9 mouse cellular contexts compared by ENCODE assay signal in the genomic region with DNA sequence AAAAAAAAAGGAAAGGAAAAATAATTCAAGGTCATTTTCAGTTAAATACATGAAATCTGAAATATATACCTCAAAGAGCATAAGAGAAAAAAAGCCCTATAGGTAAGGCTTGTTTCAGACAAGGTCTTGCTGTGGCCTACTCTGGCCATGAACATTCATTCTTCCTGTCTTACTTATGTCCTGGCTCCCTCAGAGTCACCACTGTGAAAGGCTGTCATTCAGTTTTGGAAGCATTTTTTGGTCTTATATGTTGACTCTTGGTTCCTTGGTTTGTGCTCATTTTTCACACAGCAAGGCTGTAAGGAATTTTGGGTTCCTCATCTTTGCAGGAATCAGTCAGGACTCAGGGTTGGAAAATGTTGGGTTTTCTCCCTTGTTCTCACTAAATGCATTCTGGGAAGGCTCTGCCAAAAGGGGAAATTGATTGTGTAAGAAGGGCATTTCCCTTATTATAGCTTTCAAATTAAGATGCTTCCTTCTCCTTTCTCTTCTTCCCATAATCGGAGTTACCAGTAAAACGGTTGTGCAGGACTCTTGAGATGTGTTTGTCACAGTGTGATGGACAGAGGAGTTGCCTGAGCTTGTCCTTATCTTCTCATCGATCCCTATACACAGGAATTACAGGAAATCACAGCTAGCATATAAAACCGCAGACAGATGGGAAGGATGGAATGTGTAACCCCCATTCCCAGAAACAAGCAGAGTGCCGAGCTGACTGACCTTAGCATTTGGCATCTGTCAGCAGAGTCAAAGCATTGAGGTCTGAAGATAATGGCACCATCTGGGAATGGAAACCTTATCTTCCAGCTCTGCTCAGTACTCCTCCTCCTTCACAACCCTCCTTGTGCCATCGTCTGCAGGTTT. TPM values are rescaled to one million over a fixed set of nuclear protein-coding genes. Genes with fewer than 3 reads are reported as not detected.
A peak's percentile ranks its signal among the peaks of the same experiment; 100 is the strongest.
DNase-seq lines count a peak whose midpoint lies in the region; ATAC-seq and TF ChIP-seq lines count a peak whose summit lies in the region.
"Had no signal": no experiment of that assay in that cellular context is flagged by ENCODE, and none has a peak within 500 bp of the region (broad histone marks: within the 10 kb centered on the region; RNA-seq: fewer than 3 reads in every experiment).

No protein-coding gene starts in this region.

- no peak overlapping the region for H3K9ac ChIP-seq in heart, embryonic 11.5 days (ENCODE audit: low read depth, low read length)
- H3K9ac ChIP-seq in MEL (ENCODE audit: control insufficient read depth, low read depth, low read length, poor library complexity, severe bottlenecking): peak overlapping the region; percentile 2; the same call in 1 of the 2 replicates

- peak overlapping the region; percentile 7 for H3K27ac ChIP-seq in heart, embryonic 11.5 days (ENCODE audit: low read depth, low read length)
- peak overlapping the region; percentile 85 for H3K27ac ChIP-seq in MEL (ENCODE audit: control insufficient read depth, low read depth, low read length)
- peak overlapping the region; percentile 90 for H3K27ac ChIP-seq in macrophage

- 22% methylated on average over 6 of the region's 6 CpGs for WGBS in heart, embryonic 11.5 days (ENCODE audit: insufficient replicate concordance)
- WGBS in macrophage (ENCODE audit: missing documents): 6% methylated on average over 6 of the region's 6 CpGs

- H3K4me3 ChIP-seq in heart, embryonic 11.5 days (ENCODE audit: low read depth, low read length): no peak overlapping the region
- H3K4me3 ChIP-seq in MEL (ENCODE audit: control insufficient read depth in 1 of 2, insufficient read depth in 1 of 2, low read depth in 2 of 2, low read length in 2 of 2) (no peak overlapping the region), macrophage (ENCODE audit: inconsistent target) (no peak overlapping the region)

- no peaks in the 10 kb centered on the region for H3K9me3 ChIP-seq in heart, embryonic 11.5 days (replicated peaks; ENCODE audit: control insufficient read depth, low read length)
- no peaks in the 10 kb centered on the region for H3K9me3 ChIP-seq in MEL (replicated peaks; ENCODE audit: insufficient read depth, low read length)

- no peak; a peak in 1 of 4 replicates for TF ChIP-seq EP300 in MEL (IDR thresholded peaks at IDR 0.05; ENCODE audit: low read depth in 1 of 2, low read length in 2 of 2)

- peaks cover 55% of the 10 kb centered on the region for H3K4me1 ChIP-seq in heart, embryonic 11.5 days (ENCODE audit: control insufficient read depth, insufficient read depth, low read length)
- peaks cover 55 to 60% of the 10 kb centered on the region in 2 experiments for H3K4me1 ChIP-seq in MEL (ENCODE audit: control insufficient read depth in 1 of 2, insufficient read depth in 2 of 2, low read length in 2 of 2)

- H3K79me2 ChIP-seq in MEL (ENCODE audit: control insufficient read depth, insufficient read depth, low read length, poor library complexity) (peaks cover 47% of the 10 kb centered on the region), macrophage (ENCODE audit: inconsistent target) (peaks cover 98% of the 10 kb centered on the region)

- TF ChIP-seq POLR2A in MEL (IDR thresholded peaks at IDR 0.05; ENCODE audit: control insufficient read depth in 1 of 2, insufficient read depth in 1 of 2, low read depth in 1 of 2, low read length in 2 of 2, poor library complexity in 1 of 2): no peak

- H3K27me3 ChIP-seq in heart, embryonic 11.5 days (ENCODE audit: control insufficient read depth, insufficient read depth, low read length): no peaks in the 10 kb centered on the region
- no peaks in the 10 kb centered on the region for H3K27me3 ChIP-seq in MEL (ENCODE audit: control insufficient read depth in 1 of 2, insufficient read depth in 2 of 2, low read length in 2 of 2)

- no peak for ATAC-seq in heart, embryonic 11.5 days (replicated peaks; ENCODE audit: insufficient number of reproducible peaks, low FRiP score, low TSS enrichment)
- peak; percentile 49; the same call in 1 of the 2 replicates for ATAC-seq in erythroblast, adult 5-6 weeks (replicated peaks; ENCODE audit: low FRiP score, poor library complexity, severe bottlenecking)

- intact Hi-C loops in left cerebral cortex, postnatal 14 days (cut with DNase I): no loop called here

- TF ChIP-seq CTCF in MEL (IDR thresholded peaks at IDR 0.05 in 2 of 3, conservative IDR thresholded peaks at IDR 0.05 in 1 of 3; ENCODE audit: control insufficient read depth in 1 of 3, insufficient read depth in 1 of 3, low read depth in 2 of 3, low read length in 3 of 3, poor library complexity in 1 of 3, severe bottlenecking in 1 of 3): no peak

- peak overlapping the region; percentile 22 for H3K4me2 ChIP-seq in heart, embryonic 11.5 days

- H3K36me3 ChIP-seq in heart, embryonic 11.5 days (ENCODE audit: control insufficient read depth, insufficient read depth, low read length): no peaks in the 10 kb centered on the region
- H3K36me3 ChIP-seq in MEL (ENCODE audit: control insufficient read depth in 1 of 2, insufficient read depth in 2 of 2, low read length in 2 of 2) (peaks cover 0 to 83% of the 10 kb centered on the region in 2 experiments; a peak in 2 of 4 replicates), macrophage (ENCODE audit: inconsistent target) (no peaks in the 10 kb centered on the region)

- no peak for TF ChIP-seq RAD21 in MEL (IDR thresholded peaks at IDR 0.05; ENCODE audit: low read depth, low read length)

- no peak for DNase-seq in heart, adult 8-10 months (ENCODE audit: low spot score)
- peak; percentile 42 for DNase-seq in MEL (ENCODE audit: low read depth, low spot score)
- no peak for DNase-seq in yolk sac, embryonic 10.5 days (ENCODE audit: low spot score)
- no peak for DNase-seq in left cerebral cortex, postnatal 14 days (ENCODE audit: low spot score in 2 of 2)
- DNase-seq in lung, adult 18-20 months: no peak
- DNase-seq: cerebellum, adult 11 months had no signal

TF ChIP-seq in MEL, 35 proteins besides CTCF, POLR2A, EP300 and RAD21:
- TF ChIP-seq TCF12 (IDR thresholded peaks at IDR 0.05; ENCODE audit: low read depth, low read length) (peak; percentile 62; the same call in 1 of the 2 replicates), USF2 (IDR thresholded peaks at IDR 0.05; ENCODE audit: borderline replicate concordance in 1 of 2, insufficient read depth in 1 of 2, low read depth in 1 of 2, low read length in 2 of 2) (no peak), ETS1 (IDR thresholded peaks at IDR 0.05; ENCODE audit: low read depth, low read length) (0 out of 2 replicates have a peak, but pooled peaks have one; percentile 6), GATA1 (IDR thresholded peaks at IDR 0.05; ENCODE audit: low read depth, low read length) (peak; percentile 59; the same call in 1 of the 2 replicates)

RNA-seq across cellular contexts. Expression of a gene that starts 21.6 kb away (rescaled TPM):
- 17.7 and 20.4 TPM in 2 replicates for polyA plus RNA-seq in heart, embryonic 11.5 days (2014; fragmentation: Nextera tagmentation; extraction: Ambion mirVana)
- 10 to 100 TPM; 70.6 to 75.8 (median 73.7) TPM for total RNA-seq in heart, adult 8-10 months (2022)
- 12.2 and 13.0 TPM in 2 replicates for total RNA-seq in MEL (2012; rRNA removed)
- polyA plus RNA-seq in MEL (2012; ENCODE audit: insufficient read depth in 1 of 2, insufficient read length in 2 of 2, low read depth in 1 of 2, low replicate concordance in 2 of 2, missing spikeins in 1 of 2): 10 to 100 TPM in 1 of 2 experiments, not detected in 1; 22.4 TPM
- 16.3 and 16.7 TPM in 2 replicates for total RNA-seq in erythroblast, adult 5-6 weeks (2015; ENCODE audit: low replicate concordance)
- 32.7 and 36.2 TPM in 2 replicates for total RNA-seq in erythroblast, adult 5-6 weeks (2017; ENCODE audit: low replicate concordance)
- total RNA-seq in macrophage (2018; cell fraction: chromatin; rRNA removed): 100 to 1,000 TPM in 21 of 26 experiments, 10 to 100 TPM in 5; 82.5 to 344 (median 177) TPM
- total RNA-seq in macrophage (2018; cell fraction: cytosol; rRNA removed): 100 to 1,000 TPM in 25 of 26 experiments, 10 to 100 TPM in 1; 98.6 to 237 (median 169) TPM
- 100 to 1,000 TPM; 137 to 428 (median 289) TPM for total RNA-seq in macrophage (2018; cell fraction: nucleus; rRNA removed)
- 67.3 to 91.5 TPM (median 72.0 TPM) in 3 replicates for polyA plus RNA-seq in macrophage (2018)
- 10 to 100 TPM; 27.0 to 29.5 TPM for total RNA-seq in left cerebral cortex, postnatal 14 days (2021)

RNA-seq across cellular contexts. Expression of a gene that starts 51.4 kb away (rescaled TPM):
- 0.04 TPM in 1 of 2 replicates, not detected in the other for polyA plus RNA-seq in heart, embryonic 11.5 days (2014; fragmentation: Nextera tagmentation; extraction: Ambion mirVana)
- total RNA-seq in heart, adult 8-10 months (2022): under 1 TPM in 1 of 4 experiments, not detected in 3; 0.08 TPM
- not detected in 2 replicates for total RNA-seq in MEL (2012; rRNA removed)
- polyA plus RNA-seq in MEL (2012; ENCODE audit: insufficient read depth in 1 of 2, insufficient read length in 2 of 2, low read depth in 1 of 2, low replicate concordance in 2 of 2, missing spikeins in 1 of 2) (not detected), macrophage (2018) (not detected in 3 replicates)
- total RNA-seq in erythroblast, adult 5-6 weeks (2015; ENCODE audit: low replicate concordance): not detected in 2 replicates
- not detected in 2 replicates for total RNA-seq in erythroblast, adult 5-6 weeks (2017; ENCODE audit: low replicate concordance)
- not detected for total RNA-seq in macrophage (2018; cell fraction: chromatin; rRNA removed)
- total RNA-seq in macrophage (2018; cell fraction: cytosol; rRNA removed): not detected
- not detected for total RNA-seq in macrophage (2018; cell fraction: nucleus; rRNA removed)
- 10 to 100 TPM; 17.0 to 18.1 TPM for total RNA-seq in left cerebral cortex, postnatal 14 days (2021)

Comparison
In these comparisons a context has a peak if more than half of its experiments do, and no peak if none do; other contexts are left out.
1. H3K27ac ChIP-seq: peak in every context shown above with its lines; median percentile 90 in macrophage; 85 in MEL; 7 in heart, embryonic 11.5 days.
2. RNA of a gene that starts 51.4 kb away (total RNA-seq): 17.0 to 18.1 TPM in left cerebral cortex, postnatal 14 days; 0.08 TPM in heart, adult 8-10 months, not detected in MEL and not detected in erythroblast, adult 5-6 weeks; every median in the first group is over 10 times any median in the second.